Mouse (Mus musculus): Measurements from ENCODE around the gene Grin2a. TPM values are rescaled to one million over a fixed set of nuclear protein-coding genes. Genes with fewer than 3 reads are reported as not detected.

The Grin2a gene
- total RNA-seq, 2 experiments from 2014 or later, result 167 to 190 TPM

- no peak for DNase-seq (ENCODE audit: low spot score in 2 of 2)
Measured at GRCm38 (mm10) chr16:9523314-9523713, 472.0 kb downstream of the Grin2a start.

Other genes with a start within 250 kb of the Grin2a start
- gene Rpl39l, start 174.7 kb upstream of the Grin2a start, total RNA-seq (2021), result not detected
- gene Atf7ip2, start 197.2 kb upstream of the Grin2a start, total RNA-seq (2021), result under 1 TPM; 0.27 to 0.31 TPM

All from layer of hippocampus, postnatal 10 days (tissue).